Mouse (Mus musculus): Measurements from ENCODE around the gene E4f1.
A peak's percentile ranks its signal among the peaks of the same experiment; 100 is the strongest.

E4f1 gene

DNA sequence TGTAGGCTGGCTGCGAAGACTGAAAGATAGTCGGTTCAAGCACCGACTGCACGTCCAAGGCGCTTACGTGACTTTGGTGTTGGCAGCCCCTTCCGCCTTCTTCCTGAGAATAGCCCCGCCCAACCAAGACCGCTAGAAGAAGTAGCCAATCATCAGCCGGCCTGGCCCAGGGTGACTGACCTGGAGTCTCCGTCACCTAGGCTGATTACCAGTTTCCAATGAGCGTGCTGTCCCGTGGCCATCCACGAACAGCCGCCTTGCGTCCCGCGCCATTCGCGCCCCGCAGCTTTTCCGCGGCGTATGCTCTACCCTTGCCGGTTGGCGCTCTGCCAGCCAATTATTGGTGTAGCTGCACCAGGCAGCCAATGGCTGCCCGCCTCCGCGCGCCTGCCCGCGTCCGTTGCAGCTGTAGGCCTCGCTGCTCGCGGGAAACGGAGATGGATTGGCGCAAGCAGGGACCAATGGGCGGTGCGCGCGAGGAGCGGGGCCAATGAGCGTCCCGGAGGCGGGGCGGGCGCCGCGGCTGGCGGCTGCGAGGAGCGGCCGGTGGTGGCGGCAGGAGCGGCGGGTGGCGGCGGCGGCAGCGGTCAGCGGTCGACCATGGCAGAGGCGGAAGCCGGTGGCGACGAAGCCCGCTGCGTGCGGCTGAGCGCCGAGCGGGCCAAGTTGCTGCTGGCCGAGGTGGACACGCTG is at the start of gene E4f1, which contains the start of gene Pgp:
Gene E4f1 (minus strand): TSS at position 404 of the 693 bp plus-strand sequence.
Gene Pgp (plus strand): TSS at position 483 of the 693 bp plus-strand sequence.
- DNase-seq (ENCODE audit: low read depth, low spot score): peak; percentile 100

DNA sequence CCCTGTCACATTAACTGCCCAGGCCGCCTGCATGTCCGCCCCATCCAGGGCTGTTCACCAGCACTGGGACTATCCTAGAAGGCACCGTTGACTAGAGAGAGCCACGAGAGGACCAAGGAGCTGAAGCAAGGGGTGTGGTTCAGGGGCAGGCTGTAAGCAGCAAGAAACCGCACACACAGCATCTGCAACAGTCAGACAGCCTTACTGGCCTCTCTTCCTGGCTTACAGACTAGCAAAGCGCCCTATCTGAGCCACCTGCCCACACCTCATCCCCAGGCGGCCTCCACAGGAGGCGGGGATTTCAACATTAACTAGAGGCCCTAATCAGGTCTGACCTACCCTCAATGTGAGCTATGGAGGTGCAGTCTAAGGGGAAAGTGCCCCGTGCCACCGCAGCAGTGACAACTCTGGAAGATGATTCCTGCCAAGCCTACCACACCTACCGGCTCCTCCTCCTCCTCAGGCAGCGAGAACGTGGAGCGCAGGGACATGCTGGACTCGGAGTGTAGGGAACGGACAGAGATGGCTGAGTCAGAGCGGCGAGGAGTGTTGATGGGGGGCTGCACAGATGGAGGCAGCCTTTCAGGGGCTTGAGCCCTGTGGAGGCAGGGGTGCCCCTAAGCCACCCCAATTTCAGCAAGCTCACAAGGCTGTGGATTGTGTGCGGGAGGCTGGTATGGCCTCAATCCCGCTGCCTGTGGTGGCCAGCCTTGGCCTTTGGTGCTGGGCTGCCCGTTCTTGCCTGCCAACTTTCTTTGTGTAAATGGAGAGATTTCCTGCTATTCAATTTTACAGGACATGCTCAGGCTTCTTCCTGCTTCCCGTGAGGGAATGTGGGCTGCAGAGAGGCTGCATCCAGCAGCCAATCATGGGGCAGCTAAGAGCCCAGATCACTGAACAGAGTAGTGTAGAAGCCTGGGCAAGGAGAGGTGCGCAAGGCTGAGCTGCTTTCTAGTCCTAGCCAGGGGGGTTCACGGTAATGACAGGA is 44.5 kb upstream of the E4f1 start:
- DNase-seq (ENCODE audit: low read depth, low spot score): no peak

DNA sequence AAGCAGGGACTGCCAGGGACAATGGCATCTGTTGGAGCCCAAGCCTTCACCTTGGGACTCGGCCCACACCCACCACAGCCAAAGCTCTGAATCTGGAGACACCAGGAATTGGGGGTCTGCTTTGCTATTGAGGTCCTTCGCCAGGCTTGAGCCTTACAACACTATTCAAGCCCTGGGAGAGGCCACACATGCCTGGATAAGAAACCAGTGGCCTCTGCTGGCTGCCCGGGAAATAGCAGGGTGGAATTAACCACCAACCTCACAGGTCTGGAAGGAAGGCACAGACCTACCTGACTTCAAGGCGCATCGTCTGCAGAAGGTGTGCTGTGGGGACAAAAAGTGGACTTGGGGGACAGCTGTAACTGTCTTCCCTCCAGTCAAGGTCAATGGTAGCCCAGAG is 43.5 kb upstream of the E4f1 start:
- DNase-seq (ENCODE audit: low read depth, low spot score): peak; percentile 52

GRCm38 (mm10) chr17:24507806-24508460 is 37.8 kb upstream of the E4f1 start:
- DNase-seq (ENCODE audit: low read depth, low spot score): no peak

DNA sequence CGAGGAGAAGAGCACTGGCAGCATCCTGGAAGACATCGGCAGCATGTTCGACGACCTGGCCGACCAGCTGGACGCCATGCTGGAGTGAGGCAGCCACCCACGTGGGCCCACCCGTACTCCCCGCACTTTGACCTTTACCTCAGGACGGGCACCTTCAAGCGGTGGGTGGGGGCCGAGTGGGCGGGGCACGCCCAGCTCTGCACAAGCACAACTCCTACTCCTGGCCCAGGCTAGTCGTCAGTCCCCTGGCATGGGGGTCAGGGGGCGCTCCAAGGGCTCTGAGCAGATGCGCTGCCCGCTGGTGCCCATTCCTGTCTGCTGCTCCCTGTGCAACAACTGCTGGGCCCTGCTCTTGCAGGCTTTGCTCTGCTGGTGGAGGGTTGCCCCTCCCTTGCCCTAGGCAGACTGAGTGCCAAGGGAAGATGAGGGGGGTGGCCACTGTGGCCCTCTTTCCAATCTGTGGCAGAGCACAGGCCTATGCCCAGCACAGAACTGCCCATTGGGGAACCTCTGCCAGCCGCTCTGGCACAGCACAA is 37.1 kb upstream of the E4f1 start:
- no peak for DNase-seq (ENCODE audit: low read depth, low spot score)

GRCm38 (mm10) chr17:24506332-24507070 is 36.4 kb upstream of the E4f1 start:
- no peak for DNase-seq (ENCODE audit: low read depth, low spot score)

GRCm38 (mm10) chr17:24505286-24505955 is 35.3 kb upstream of the E4f1 start:
- DNase-seq (ENCODE audit: low read depth, low spot score): no peak

DNA sequence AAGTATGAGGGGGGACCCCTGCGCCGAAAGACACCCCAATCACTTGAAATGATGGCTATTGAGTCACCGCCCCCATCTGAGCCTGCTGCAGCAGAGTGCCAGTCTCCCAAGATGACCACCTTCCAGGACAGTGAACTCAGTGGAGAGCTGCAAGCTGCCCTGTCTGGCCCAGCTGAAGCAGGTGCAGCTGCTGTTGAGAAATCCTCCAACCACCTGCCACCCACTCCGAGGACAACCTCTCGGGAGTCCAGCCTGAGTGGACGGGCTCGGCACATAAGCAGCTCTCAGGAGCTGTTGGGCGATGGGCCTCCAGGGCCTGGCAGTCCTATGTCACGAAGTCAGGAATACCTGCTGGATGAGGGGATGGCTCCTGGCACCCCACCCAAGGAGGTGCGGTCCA is 34.0 kb upstream of the E4f1 start:
- no peak for DNase-seq (ENCODE audit: low read depth, low spot score)

GRCm38 (mm10) chr17:24502208-24502607 is 32.1 kb upstream of the E4f1 start:
- peak; percentile 62 for DNase-seq (ENCODE audit: low read depth, low spot score)

DNA sequence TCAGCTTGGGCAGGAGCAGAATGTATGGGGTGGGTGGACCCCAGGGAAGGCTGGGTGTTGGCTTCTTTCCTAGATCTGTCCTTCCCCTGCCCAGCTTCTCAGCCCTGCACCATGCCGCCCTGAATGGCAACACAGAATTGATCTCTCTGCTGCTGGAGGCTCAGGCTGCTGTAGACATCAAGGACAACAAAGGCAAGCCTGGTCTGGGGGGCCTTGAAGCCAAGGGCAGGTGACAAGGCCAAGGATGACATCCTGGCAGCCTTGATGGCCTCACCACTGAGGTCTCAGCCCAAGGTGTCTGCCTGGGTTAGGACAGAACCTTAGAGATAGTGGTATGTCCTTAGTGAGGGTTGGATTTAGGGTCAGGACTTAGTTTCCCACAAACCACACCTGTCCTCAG is 25.9 kb upstream of the E4f1 start:
- no peak for DNase-seq (ENCODE audit: low read depth, low spot score)

GRCm38 (mm10) chr17:24495443-24495842 is 25.3 kb upstream of the E4f1 start:
- DNase-seq (ENCODE audit: low read depth, low spot score): no peak

DNA sequence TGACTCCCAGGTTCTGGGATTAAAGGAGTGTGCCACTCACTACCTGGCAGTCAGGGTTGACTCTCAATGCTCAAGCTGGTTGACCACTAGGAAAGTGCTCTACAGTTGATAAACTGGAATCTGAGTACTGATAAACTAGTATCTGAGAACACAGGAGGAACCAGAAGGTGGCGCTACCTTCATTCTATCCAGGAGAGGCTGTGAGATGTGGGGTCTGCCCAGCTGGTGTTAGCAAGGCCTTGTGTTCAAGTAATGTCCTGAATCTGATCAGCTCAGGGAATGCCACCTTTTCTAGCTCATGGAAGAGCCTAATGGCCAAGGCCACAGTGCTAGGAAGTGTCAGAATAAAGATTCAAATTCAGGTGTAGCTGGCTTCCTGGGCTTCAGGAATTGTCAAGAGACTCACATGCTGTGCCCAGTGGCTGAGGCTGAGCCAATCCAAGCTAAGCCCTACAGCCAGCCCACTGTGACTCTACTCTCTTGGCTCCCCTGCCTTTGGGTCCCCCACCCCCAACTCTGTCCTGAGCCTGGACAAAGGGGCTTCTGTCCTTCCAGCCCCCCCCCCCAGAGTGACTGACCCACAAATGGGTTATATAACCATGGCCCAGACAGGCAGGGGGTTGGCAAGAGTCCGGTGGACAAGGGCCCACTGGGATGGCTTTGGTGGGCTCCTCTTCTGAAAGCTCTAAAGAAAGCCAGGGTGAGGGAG is 24.7 kb upstream of the E4f1 start:
- DNase-seq (ENCODE audit: low read depth, low spot score): peak; percentile 51

DNA sequence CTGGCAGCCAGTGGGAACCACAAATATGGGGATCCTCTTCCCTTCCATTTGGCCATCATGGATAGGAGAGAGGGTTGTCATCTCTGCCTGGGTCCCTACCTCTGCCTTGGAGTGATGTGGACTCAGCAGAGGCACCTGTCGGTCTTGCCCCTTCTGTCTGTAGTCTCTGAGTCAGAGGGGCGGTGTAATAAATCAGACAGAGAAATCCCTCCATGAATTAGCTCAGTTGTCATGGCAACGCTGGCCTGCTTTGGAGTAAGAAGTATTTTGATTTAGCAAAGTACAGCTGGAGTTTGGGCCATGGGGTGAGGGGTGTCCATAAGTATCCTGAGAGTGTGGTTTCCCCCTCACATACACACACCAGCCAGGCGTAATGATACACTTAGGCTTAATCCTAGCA is 20.3 kb upstream of the E4f1 start:
- no peak for DNase-seq (ENCODE audit: low read depth, low spot score)

GRCm38 (mm10) chr17:24489265-24490030 is 19.3 kb upstream of the E4f1 start:
- DNase-seq (ENCODE audit: low read depth, low spot score): no peak

DNA sequence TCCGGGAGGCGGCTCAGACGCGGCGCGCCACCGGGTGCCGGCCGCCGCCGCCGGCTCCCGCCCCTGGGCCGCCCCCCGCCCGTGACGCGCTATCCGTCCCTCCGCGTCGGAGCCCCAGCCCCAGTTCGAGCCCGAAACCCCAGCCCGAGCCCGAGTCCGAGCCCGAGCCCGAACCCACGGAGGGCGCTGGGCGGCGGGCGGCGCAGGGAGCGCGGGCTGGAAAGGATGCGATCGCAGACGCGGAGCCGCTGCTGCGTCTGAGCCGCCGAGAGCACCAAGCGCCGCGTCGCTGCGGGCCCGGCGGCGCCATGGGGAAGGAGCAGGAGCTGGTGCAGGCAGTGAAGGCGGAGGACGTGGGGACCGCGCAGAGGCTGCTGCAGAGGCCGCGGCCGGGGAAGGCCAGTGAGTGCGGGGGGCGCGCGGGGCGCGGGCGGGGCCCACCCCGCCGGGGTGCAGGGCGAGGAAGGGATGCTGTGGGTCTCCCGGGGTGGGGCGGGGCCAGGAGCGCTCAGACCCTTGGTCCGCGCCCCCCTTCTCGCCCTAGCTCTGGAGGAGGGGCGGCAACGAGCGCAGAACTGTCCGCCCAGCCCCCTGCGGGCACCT is 18.6 kb upstream of the E4f1 start:
- no peak for DNase-seq (ENCODE audit: low read depth, low spot score)

GRCm38 (mm10) chr17:24488186-24488661 is 18.1 kb upstream of the E4f1 start, which contains the start of gene Caskin1:
Gene Caskin1 (plus strand): TSS chr17:24488601.
- no peak for DNase-seq (ENCODE audit: low read depth, low spot score)

- DNase-seq (ENCODE audit: low read depth, low spot score): no peak
These were observed 15.2 kb upstream of the E4f1 start for GRCm38 (mm10) chr17:24485090-24485860.

DNA sequence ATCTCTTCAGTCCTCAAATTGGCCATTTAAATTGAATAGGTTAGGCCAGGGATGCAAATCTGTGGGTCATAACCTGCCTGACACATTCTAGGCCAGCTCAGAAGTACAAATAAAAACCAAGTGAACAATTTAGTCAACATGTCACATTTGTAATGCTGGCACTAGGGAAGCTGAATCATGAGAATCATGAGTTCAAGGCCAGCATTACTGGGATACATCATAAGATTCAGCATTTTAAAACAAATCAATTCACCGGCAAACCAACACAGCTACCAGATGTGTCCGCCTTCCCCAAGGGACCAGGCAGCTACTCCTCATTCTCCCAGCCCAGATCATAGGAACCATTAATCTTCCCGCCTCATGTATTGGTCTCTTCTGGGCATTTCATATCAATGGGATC is 13.4 kb upstream of the E4f1 start:
- no peak for DNase-seq (ENCODE audit: low read depth, low spot score)
